ENCODE assay signal across 8 mouse cellular contexts in the genomic region with DNA sequence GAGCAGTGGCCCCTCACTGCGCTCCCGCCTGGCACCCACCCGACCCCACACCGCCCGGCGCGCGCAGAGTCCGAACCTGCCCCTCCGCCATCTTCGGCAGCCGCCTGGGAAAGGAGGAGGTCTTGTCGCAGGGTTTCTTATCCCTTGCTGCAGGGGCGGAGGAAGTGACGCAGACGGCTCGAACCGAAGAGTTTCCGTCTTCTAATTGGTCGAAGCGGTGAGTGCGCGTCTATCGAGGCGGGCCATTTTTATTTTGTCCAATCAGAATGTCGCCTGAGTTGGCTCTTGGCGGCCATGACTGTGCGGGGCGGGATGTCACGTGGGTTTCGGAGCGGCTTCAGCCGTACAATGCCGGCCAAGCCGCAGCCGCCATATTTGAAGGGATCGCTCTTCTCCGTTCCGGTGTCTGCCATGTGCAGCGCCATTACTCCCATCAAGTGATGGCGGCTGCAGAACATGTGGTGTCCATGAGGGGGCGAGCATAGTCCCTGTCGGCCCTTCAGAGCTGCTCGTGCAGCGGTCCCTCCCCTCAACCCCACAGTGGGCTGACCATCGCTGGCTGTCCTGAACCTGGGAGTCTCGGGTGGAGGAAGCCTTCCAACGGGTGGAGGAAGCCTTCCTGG. TPM values are rescaled to one million over a fixed set of nuclear protein-coding genes. Genes with fewer than 3 reads are reported as not detected.
DNase-seq lines count a peak whose midpoint lies in the region; ATAC-seq and TF ChIP-seq lines count a peak whose summit lies in the region.

A gene (minus strand): TSS at position 138 of the 623 bp plus-strand sequence.

- peak within 1 kb of the TSS; percentile 100 for H3K27ac ChIP-seq in forebrain, embryonic 10.5 days
- H3K27ac ChIP-seq in heart, embryonic 15.5 days, result peak within 1 kb of the TSS; percentile 90
- peak within 1 kb of the TSS; percentile 89 for H3K27ac ChIP-seq in liver, embryonic 14.5 days
- peak within 1 kb of the TSS; percentile 84 for H3K27ac ChIP-seq in neural tube, embryonic 11.5 days (ENCODE audit: low read depth, low read length)
- peak within 1 kb of the TSS; percentile 92 for H3K27ac ChIP-seq in stomach, postnatal 0 days (replicated peaks)

- peak; percentile 97 for DNase-seq in CD8-positive naive resting alpha-beta T cell, adult 2 months (ENCODE audit: low read depth in 2 of 2, low spot score in 2 of 2)
- peak; percentile 97 for DNase-seq in c-Kit-positive CD71-negative TER-119-negative erythroid progenitor cells, embryonic 14.5 days (ENCODE audit: low read depth)
- peak; percentile 99 for DNase-seq in forebrain, embryonic 10.5 days (ENCODE audit: extremely low spot score, low spot score)
- DNase-seq in kidney, postnatal 25 days, result peak; percentile 98 to 99
- DNase-seq in liver, embryonic 14.5 days (ENCODE audit: low read depth in 3 of 3, low spot score in 3 of 3), result peak; percentile 99
- DNase-seq in neural tube, embryonic 11.5 days (ENCODE audit: low spot score), result peak; percentile 99
- DNase-seq in stomach, postnatal 0 days (ENCODE audit: low spot score), result peak; percentile 98

- H3K4me2 ChIP-seq in heart, embryonic 15.5 days, result peak within 1 kb of the TSS; percentile 79
- peak within 1 kb of the TSS; percentile 93 for H3K4me2 ChIP-seq in liver, embryonic 14.5 days (ENCODE audit: low read depth)
- peak within 1 kb of the TSS; percentile 96 for H3K4me2 ChIP-seq in neural tube, embryonic 11.5 days (ENCODE audit: low read depth)
- H3K4me2 ChIP-seq in stomach, postnatal 0 days (replicated peaks; ENCODE audit: low read depth), result peak within 1 kb of the TSS; percentile 82

- 0 out of 2 replicates have a peak, but pooled peaks cover 5% of the 10 kb centered on the region for H3K27me3 ChIP-seq in forebrain, embryonic 10.5 days (ENCODE audit: poor library complexity, severe bottlenecking)
- no peaks in the 10 kb centered on the region for H3K27me3 ChIP-seq in heart, embryonic 15.5 days
- no peaks in the 10 kb centered on the region for H3K27me3 ChIP-seq in liver, embryonic 14.5 days (ENCODE audit: control insufficient read depth, insufficient read depth, low read length)
- no peaks in the 10 kb centered on the region for H3K27me3 ChIP-seq in neural tube, embryonic 11.5 days (ENCODE audit: control insufficient read depth, insufficient read depth, low read length)
- H3K27me3 ChIP-seq in stomach, postnatal 0 days (ENCODE audit: control insufficient read depth, insufficient read depth, low read length), result no peaks in the 10 kb centered on the region

- TF ChIP-seq CTCF in liver, embryonic 14.5 days (IDR thresholded peaks at IDR 0.05; ENCODE audit: low read depth), result peak; percentile 90
- peak; percentile 91 for TF ChIP-seq CTCF in stomach, postnatal 0 days (IDR thresholded peaks at IDR 0.05; ENCODE audit: low read depth)

- H3K36me3 ChIP-seq in forebrain, embryonic 10.5 days (replicated peaks), result peaks cover 32% of the 10 kb centered on the region
- peaks cover 30% of the 10 kb centered on the region for H3K36me3 ChIP-seq in heart, embryonic 15.5 days
- H3K36me3 ChIP-seq in liver, embryonic 14.5 days (replicated peaks; ENCODE audit: control insufficient read depth, insufficient read depth, low read depth), result peaks cover 25% of the 10 kb centered on the region
- H3K36me3 ChIP-seq in neural tube, embryonic 11.5 days (ENCODE audit: control insufficient read depth, insufficient read depth, low read length), result peaks cover 21% of the 10 kb centered on the region
- H3K36me3 ChIP-seq in stomach, postnatal 0 days (ENCODE audit: control insufficient read depth, insufficient read depth, low read length), result peaks cover 11% of the 10 kb centered on the region

- no peaks in the 10 kb centered on the region for H3K9me3 ChIP-seq in forebrain, embryonic 10.5 days
- no peaks in the 10 kb centered on the region for H3K9me3 ChIP-seq in heart, embryonic 15.5 days (replicated peaks)
- H3K9me3 ChIP-seq in liver, embryonic 14.5 days (ENCODE audit: control insufficient read depth, low read length), result no peaks in the 10 kb centered on the region
- no peaks in the 10 kb centered on the region for H3K9me3 ChIP-seq in neural tube, embryonic 11.5 days (ENCODE audit: control insufficient read depth, low read length)
- no peaks in the 10 kb centered on the region for H3K9me3 ChIP-seq in stomach, postnatal 0 days (ENCODE audit: control insufficient read depth, low read length)

- peak within 1 kb of the TSS; percentile 99 for H3K9ac ChIP-seq in heart, embryonic 15.5 days
- peak within 1 kb of the TSS; percentile 94 for H3K9ac ChIP-seq in liver, embryonic 14.5 days (replicated peaks)
- H3K9ac ChIP-seq in neural tube, embryonic 11.5 days (ENCODE audit: low read length), result peak within 1 kb of the TSS; percentile 99
- H3K9ac ChIP-seq in stomach, postnatal 0 days (ENCODE audit: low read length), result peak within 1 kb of the TSS; percentile 98

- peak; percentile 4; the same call in 1 of the 2 replicates for TF ChIP-seq EP300 in liver, embryonic 14.5 days (IDR thresholded peaks at IDR 0.05; ENCODE audit: low read depth)
- peak; percentile 75 for TF ChIP-seq EP300 in stomach, postnatal 0 days (optimal IDR thresholded peaks at IDR 0.05)

- peak within 1 kb of the TSS; percentile 98 for H3K4me3 ChIP-seq in forebrain, embryonic 10.5 days
- H3K4me3 ChIP-seq in heart, embryonic 15.5 days, result peak within 1 kb of the TSS; percentile 98
- peak within 1 kb of the TSS; percentile 87 to 91 for H3K4me3 ChIP-seq in liver, embryonic 14.5 days (ENCODE audit: insufficient read depth in 1 of 2, low read depth in 2 of 2, low read length in 2 of 2)
- peak within 1 kb of the TSS; percentile 95 for H3K4me3 ChIP-seq in neural tube, embryonic 11.5 days (ENCODE audit: low read depth, low read length)
- H3K4me3 ChIP-seq in stomach, postnatal 0 days (ENCODE audit: low read depth, low read length), result peak within 1 kb of the TSS; percentile 99

- peaks cover 48% of the 10 kb centered on the region for H3K4me1 ChIP-seq in forebrain, embryonic 10.5 days
- peaks cover 39% of the 10 kb centered on the region for H3K4me1 ChIP-seq in heart, embryonic 15.5 days (replicated peaks)
- peaks cover 16 to 24% of the 10 kb centered on the region in 2 experiments for H3K4me1 ChIP-seq in liver, embryonic 14.5 days (replicated peaks; ENCODE audit: control insufficient read depth in 2 of 2, insufficient read depth in 2 of 2, low read length in 1 of 2)
- H3K4me1 ChIP-seq in neural tube, embryonic 11.5 days (ENCODE audit: control insufficient read depth, insufficient read depth, low read length), result peaks cover 19% of the 10 kb centered on the region
- 0 out of 2 replicates have a peak, but pooled peaks cover 2% of the 10 kb centered on the region for H3K4me1 ChIP-seq in stomach, postnatal 0 days (replicated peaks; ENCODE audit: control insufficient read depth, insufficient read depth)

- ATAC-seq in heart, embryonic 15.5 days (replicated peaks; ENCODE audit: insufficient number of reproducible peaks, insufficient read depth, low FRiP score, low read depth), result peak; percentile 93
- peak; percentile 77 for ATAC-seq in liver, embryonic 14.5 days (ENCODE audit: insufficient read depth)
- peak; percentile 92 for ATAC-seq in neural tube, embryonic 11.5 days (ENCODE audit: insufficient read depth, low FRiP score, low TSS enrichment)
- ATAC-seq in stomach, postnatal 0 days (ENCODE audit: low FRiP score, low TSS enrichment), result peak; percentile 92

- WGBS in forebrain, embryonic 10.5 days, result under 1% methylated on average over 48 of the region's 48 CpGs
- WGBS in heart, embryonic 15.5 days, result under 1% methylated on average over 48 of the region's 48 CpGs
- WGBS in liver, embryonic 14.5 days (ENCODE audit: insufficient replicate concordance), result under 1% methylated on average over 48 of the region's 48 CpGs
- WGBS in neural tube, embryonic 11.5 days, result 0% methylated on average over 48 of the region's 48 CpGs
- WGBS in stomach, postnatal 0 days, result under 1% methylated on average over 48 of the region's 48 CpGs

RNA-seq across cellular contexts. Expression of the gene that starts here (rescaled TPM):
- 1,219 and 1,234 TPM in 2 replicates for polyA plus RNA-seq in forebrain, embryonic 10.5 days (2016; fragmentation: Nextera tagmentation; extraction: Ambion mirVana)
- polyA plus RNA-seq in heart, embryonic 15.5 days (2015; fragmentation: Nextera tagmentation; extraction: Ambion mirVana), result 697 and 762 TPM in 2 replicates
- 534 and 909 TPM in 2 replicates for polyA plus RNA-seq in liver, embryonic 14.5 days (2012; rRNA removed)
- 992 and 1,027 TPM in 2 replicates for polyA plus RNA-seq in liver, embryonic 14.5 days (2014; fragmentation: Nextera tagmentation; extraction: Ambion mirVana)
- 1,071 and 1,190 TPM in 2 replicates for polyA plus RNA-seq in neural tube, embryonic 11.5 days (2014; fragmentation: Nextera tagmentation; extraction: Ambion mirVana)
- polyA plus RNA-seq in stomach, postnatal 0 days (2015; fragmentation: Nextera tagmentation; extraction: Ambion mirVana), result 1,442 and 1,485 TPM in 2 replicates

Comparison
In these comparisons a context has a peak if more than half of its experiments do, and no peak if none do; other contexts are left out.
1. Peak in every context shown above with its lines: DNase-seq, ATAC-seq, H3K4me3 ChIP-seq and H3K27ac ChIP-seq.